Mouse (Mus musculus): ENCODE results near the gene Mab21l2. TPM values are rescaled to one million over a fixed set of nuclear protein-coding genes. Genes with fewer than 3 reads are reported as not detected.

Mab21l2 gene
- polyA plus RNA-seq, 1 experiment from 2014 or later: 1.1 TPM

GRCm38 (mm10) chr3:86541863-86542397, 6.5 kb downstream of the Mab21l2 start:
- H3K9me3 ChIP-seq (replicated peaks; ENCODE audit: control insufficient read depth, low read length): no peaks in the 10 kb centered on the region
- peaks cover 5% of the 10 kb centered on the region for H3K27me3 ChIP-seq (ENCODE audit: control insufficient read depth, insufficient read depth, low read length)
- peaks cover under 1% of the 10 kb centered on the region; the same call in 1 of the 2 replicates for H3K4me1 ChIP-seq (ENCODE audit: control insufficient read depth, insufficient read depth, low read length)
- H3K27ac ChIP-seq (ENCODE audit: low read length): no peak overlapping the region
- H3K4me3 ChIP-seq (ENCODE audit: low read length): no peak overlapping the region
- no peak overlapping the region for H3K9ac ChIP-seq (ENCODE audit: low read length)
- ATAC-seq (replicated peaks; ENCODE audit: extremely low read depth, insufficient read depth, low FRiP score): no peak
- 85% methylated on average over 1 of the region's 1 CpGs for WGBS
- H3K36me3 ChIP-seq (ENCODE audit: control insufficient read depth, insufficient read depth): no peaks in the 10 kb centered on the region
- no peak overlapping the region for H3K4me2 ChIP-seq (ENCODE audit: low read depth, low read length)

- Histone ChIP-seq H3K9me3 (replicated peaks; ENCODE audit: control insufficient read depth, low read length) (no peaks in the 10 kb centered on the region), H3K9ac (ENCODE audit: low read length) (no peak overlapping the region), H3K36me3 (ENCODE audit: control insufficient read depth, insufficient read depth) (no peaks in the 10 kb centered on the region), H3K27me3 (ENCODE audit: control insufficient read depth, insufficient read depth, low read length) (peaks cover 3% of the 10 kb centered on the region), H3K4me2 (ENCODE audit: low read depth, low read length) (no peak overlapping the region), H3K4me1 (ENCODE audit: control insufficient read depth, insufficient read depth, low read length) (no peaks in the 10 kb centered on the region), H3K4me3 (ENCODE audit: low read length) (no peak overlapping the region), H3K27ac (ENCODE audit: low read length) (no peak overlapping the region)
- ATAC-seq (replicated peaks; ENCODE audit: extremely low read depth, insufficient read depth, low FRiP score): no peak
- 81% methylated on average over 4 of the region's 4 CpGs for WGBS
These were observed 7.3 kb downstream of the Mab21l2 start for GRCm38 (mm10) chr3:86541074-86541614.

GRCm38 (mm10) chr3:86539555-86540168, 8.8 kb downstream of the Mab21l2 start:
- Histone ChIP-seq H3K4me1 (ENCODE audit: control insufficient read depth, insufficient read depth, low read length) (no peaks in the 10 kb centered on the region), H3K27me3 (ENCODE audit: control insufficient read depth, insufficient read depth, low read length) (peaks cover under 1% of the 10 kb centered on the region; the same call in 1 of the 2 replicates), H3K4me3 (ENCODE audit: low read length) (no peak overlapping the region), H3K9me3 (replicated peaks; ENCODE audit: control insufficient read depth, low read length) (no peaks in the 10 kb centered on the region), H3K27ac (ENCODE audit: low read length) (no peak overlapping the region), H3K4me2 (ENCODE audit: low read depth, low read length) (no peak overlapping the region), H3K9ac (ENCODE audit: low read length) (no peak overlapping the region), H3K36me3 (ENCODE audit: control insufficient read depth, insufficient read depth) (no peaks in the 10 kb centered on the region)
- no peak for ATAC-seq (replicated peaks; ENCODE audit: extremely low read depth, insufficient read depth, low FRiP score)
- WGBS: 63% methylated on average over 11 of the region's 11 CpGs

GRCm38 (mm10) chr3:86538645-86539554, 9.5 kb downstream of the Mab21l2 start:
- no peaks in the 10 kb centered on the region for H3K27me3 ChIP-seq (ENCODE audit: control insufficient read depth, insufficient read depth, low read length)
- ATAC-seq (replicated peaks; ENCODE audit: extremely low read depth, insufficient read depth, low FRiP score): no peak
- no peaks in the 10 kb centered on the region for H3K4me1 ChIP-seq (ENCODE audit: control insufficient read depth, insufficient read depth, low read length)
- no peak overlapping the region for H3K9ac ChIP-seq (ENCODE audit: low read length)
- no peaks in the 10 kb centered on the region for H3K9me3 ChIP-seq (replicated peaks; ENCODE audit: control insufficient read depth, low read length)
- no peak overlapping the region for H3K4me2 ChIP-seq (ENCODE audit: low read depth, low read length)
- 37% methylated on average over 13 of the region's 13 CpGs for WGBS
- H3K4me3 ChIP-seq (ENCODE audit: low read length): no peak overlapping the region
- H3K36me3 ChIP-seq (ENCODE audit: control insufficient read depth, insufficient read depth): no peaks in the 10 kb centered on the region
- H3K27ac ChIP-seq (ENCODE audit: low read length): no peak overlapping the region

GRCm38 (mm10) chr3:86536751-86537150, 11.7 kb downstream of the Mab21l2 start:
- no peaks in the 10 kb centered on the region for H3K27me3 ChIP-seq (ENCODE audit: control insufficient read depth, insufficient read depth, low read length)
- H3K4me2 ChIP-seq (ENCODE audit: low read depth, low read length): no peak overlapping the region
- no peak overlapping the region for H3K4me3 ChIP-seq (ENCODE audit: low read length)
- H3K9me3 ChIP-seq (replicated peaks; ENCODE audit: control insufficient read depth, low read length): no peaks in the 10 kb centered on the region
- 82% methylated on average over 1 of the region's 1 CpGs for WGBS
- no peaks in the 10 kb centered on the region for H3K4me1 ChIP-seq (ENCODE audit: control insufficient read depth, insufficient read depth, low read length)
- ATAC-seq (replicated peaks; ENCODE audit: extremely low read depth, insufficient read depth, low FRiP score): no peak
- H3K27ac ChIP-seq (ENCODE audit: low read length): no peak overlapping the region
- H3K9ac ChIP-seq (ENCODE audit: low read length): no peak overlapping the region
- no peaks in the 10 kb centered on the region for H3K36me3 ChIP-seq (ENCODE audit: control insufficient read depth, insufficient read depth)

- no peak for ATAC-seq (replicated peaks; ENCODE audit: extremely low read depth, insufficient read depth, low FRiP score)
- no peaks in the 10 kb centered on the region for H3K36me3 ChIP-seq (ENCODE audit: control insufficient read depth, insufficient read depth)
- no peaks in the 10 kb centered on the region for H3K9me3 ChIP-seq (replicated peaks; ENCODE audit: control insufficient read depth, low read length)
- no peak overlapping the region for H3K4me3 ChIP-seq (ENCODE audit: low read length)
- 59% methylated on average over 16 of the region's 16 CpGs for WGBS
- H3K4me2 ChIP-seq (ENCODE audit: low read depth, low read length): no peak overlapping the region
- H3K4me1 ChIP-seq (ENCODE audit: control insufficient read depth, insufficient read depth, low read length): no peaks in the 10 kb centered on the region
- no peaks in the 10 kb centered on the region for H3K27me3 ChIP-seq (ENCODE audit: control insufficient read depth, insufficient read depth, low read length)
- no peak overlapping the region for H3K9ac ChIP-seq (ENCODE audit: low read length)
- no peak overlapping the region for H3K27ac ChIP-seq (ENCODE audit: low read length)
These were observed 16.7 kb downstream of the Mab21l2 start for GRCm38 (mm10) chr3:86531531-86532269.

- Histone ChIP-seq H3K27ac (ENCODE audit: low read length) (no peak overlapping the region), H3K27me3 (ENCODE audit: control insufficient read depth, insufficient read depth, low read length) (no peaks in the 10 kb centered on the region), H3K9ac (ENCODE audit: low read length) (no peak overlapping the region), H3K4me2 (ENCODE audit: low read depth, low read length) (no peak overlapping the region), H3K4me3 (ENCODE audit: low read length) (no peak overlapping the region), H3K9me3 (replicated peaks; ENCODE audit: control insufficient read depth, low read length) (no peaks in the 10 kb centered on the region), H3K4me1 (ENCODE audit: control insufficient read depth, insufficient read depth, low read length) (no peaks in the 10 kb centered on the region), H3K36me3 (ENCODE audit: control insufficient read depth, insufficient read depth) (no peaks in the 10 kb centered on the region)
- WGBS: 72% methylated on average over 3 of the region's 3 CpGs
- ATAC-seq (replicated peaks; ENCODE audit: extremely low read depth, insufficient read depth, low FRiP score): no peak
These were observed 25.4 kb downstream of the Mab21l2 start for GRCm38 (mm10) chr3:86522880-86523505.

GRCm38 (mm10) chr3:86518506-86519109, 29.8 kb downstream of the Mab21l2 start:
- Histone ChIP-seq H3K9me3 (replicated peaks; ENCODE audit: control insufficient read depth, low read length) (no peaks in the 10 kb centered on the region), H3K9ac (ENCODE audit: low read length) (no peak overlapping the region), H3K4me1 (ENCODE audit: control insufficient read depth, insufficient read depth, low read length) (no peaks in the 10 kb centered on the region), H3K36me3 (ENCODE audit: control insufficient read depth, insufficient read depth) (no peaks in the 10 kb centered on the region), H3K4me2 (ENCODE audit: low read depth, low read length) (no peak overlapping the region), H3K4me3 (ENCODE audit: low read length) (no peak overlapping the region), H3K27ac (ENCODE audit: low read length) (no peak overlapping the region), H3K27me3 (ENCODE audit: control insufficient read depth, insufficient read depth, low read length) (no peaks in the 10 kb centered on the region)
- no peak for ATAC-seq (replicated peaks; ENCODE audit: extremely low read depth, insufficient read depth, low FRiP score)
- 78% methylated on average over 2 of the region's 2 CpGs for WGBS
